Mouse (Mus musculus) ovary, postnatal 36 days (tissue): ENCODE data around the gene Phf21a.
A peak's percentile ranks its signal among the peaks of the same experiment; 100 is the strongest.

Experiments used
- DNase-seq: peaks from one replicate; pipeline ENCODE4 v3.0.0; 2022; ENCODE audit warnings: low spot score, mixed read lengths

Gene Phf21a

DNA sequence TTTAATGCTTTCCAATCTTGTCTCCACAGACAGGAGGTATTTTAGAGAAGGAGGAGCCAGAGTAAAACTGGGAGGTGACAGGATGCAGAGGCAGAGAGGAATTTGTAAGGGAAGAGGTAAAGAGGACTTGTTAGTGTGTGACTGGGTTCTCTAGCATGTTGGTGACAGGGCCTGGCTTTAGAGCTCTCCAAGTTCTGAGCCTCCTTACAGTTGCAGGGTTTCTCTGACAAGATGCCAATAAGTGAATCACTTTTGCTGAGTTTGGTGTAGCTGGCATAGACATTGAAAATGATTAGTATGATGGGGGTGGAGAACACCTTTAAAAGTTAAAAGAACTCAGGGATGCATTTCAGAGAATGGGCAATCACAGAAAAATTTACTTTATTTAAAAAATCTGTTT, 138.8 kb downstream of the Phf21a start:
- DNase-seq: no peak

DNA sequence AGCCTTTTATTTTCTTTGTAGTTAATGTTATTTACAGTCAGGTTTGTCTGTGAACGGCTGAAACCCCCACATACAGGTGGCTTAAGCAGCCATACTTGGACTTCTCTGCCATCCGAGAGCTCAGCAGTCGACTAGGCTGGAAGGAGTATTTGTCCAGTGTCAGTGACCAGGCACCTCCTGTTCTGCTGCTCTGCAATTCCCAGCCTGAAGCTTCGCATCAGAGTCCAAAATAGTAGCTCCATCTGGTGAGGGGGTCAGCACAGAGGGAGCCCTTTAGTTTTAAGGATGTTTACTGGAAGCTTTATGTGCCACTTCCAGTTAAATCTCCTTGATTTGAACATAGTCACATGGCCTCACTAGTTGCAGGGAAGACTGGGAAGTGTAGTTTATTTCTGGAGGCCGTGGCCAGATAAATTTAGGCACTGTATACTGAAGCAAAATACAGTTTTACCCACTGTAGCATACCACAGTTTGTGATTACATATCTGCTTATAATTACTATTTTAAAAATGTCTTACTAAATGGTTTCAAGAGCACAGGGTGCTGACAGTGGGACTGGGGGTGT, 141.9 kb downstream of the Phf21a start:
- DNase-seq: no peak

DNA sequence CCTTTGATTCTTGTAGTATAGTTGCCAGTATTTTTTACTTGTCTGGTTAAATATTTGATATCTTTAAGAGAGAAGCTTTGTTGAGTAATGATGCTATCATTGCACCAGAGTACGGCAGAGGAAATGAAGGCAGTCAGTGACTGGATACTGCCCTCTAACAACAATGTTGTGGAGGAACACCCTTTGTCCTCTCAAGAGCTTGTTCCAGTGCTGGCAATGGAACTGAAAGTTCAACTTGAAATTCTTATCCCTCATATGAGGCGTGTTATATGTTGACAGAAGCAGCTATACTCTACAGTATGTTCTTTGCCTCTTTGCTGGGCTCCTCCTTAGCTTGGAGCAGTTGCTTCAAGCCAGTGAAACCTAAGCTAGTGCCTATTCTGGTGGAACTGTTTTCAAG, 147.4 kb downstream of the Phf21a start:
- no peak for DNase-seq

- no peak for DNase-seq
Observed at GRCm38 (mm10) chr2:92240816-92241215, 147.9 kb downstream of the Phf21a start.

- DNase-seq: no peak
Observed at GRCm38 (mm10) chr2:92241317-92241716, 148.4 kb downstream of the Phf21a start.

DNA sequence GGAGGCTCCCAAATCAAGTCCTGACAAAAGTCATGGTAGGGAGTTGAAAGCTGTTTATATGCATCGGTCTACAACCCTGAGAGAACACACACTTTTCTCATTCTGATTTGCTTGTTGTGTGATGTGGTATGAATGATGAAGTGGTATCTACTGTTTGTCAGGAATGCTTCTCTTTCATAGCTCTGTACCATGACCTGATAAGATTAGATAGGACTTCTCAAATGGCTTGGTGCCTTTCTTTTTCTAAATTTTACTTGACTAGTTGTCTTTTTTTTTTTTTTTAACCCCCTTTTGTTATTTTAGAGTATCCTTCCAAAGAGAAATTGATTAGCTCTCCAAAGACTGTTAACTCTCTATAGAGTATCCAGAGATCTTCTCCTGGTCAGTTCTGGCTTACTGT, 153.2 kb downstream of the Phf21a start:
- DNase-seq: no peak

- no peak for DNase-seq
Observed at GRCm38 (mm10) chr2:92247711-92248110, 154.8 kb downstream of the Phf21a start.

- no peak for DNase-seq
Observed at GRCm38 (mm10) chr2:92250472-92250871, 157.6 kb downstream of the Phf21a start.

GRCm38 (mm10) chr2:92253777-92254176, 160.9 kb downstream of the Phf21a start:
- no peak for DNase-seq

DNA sequence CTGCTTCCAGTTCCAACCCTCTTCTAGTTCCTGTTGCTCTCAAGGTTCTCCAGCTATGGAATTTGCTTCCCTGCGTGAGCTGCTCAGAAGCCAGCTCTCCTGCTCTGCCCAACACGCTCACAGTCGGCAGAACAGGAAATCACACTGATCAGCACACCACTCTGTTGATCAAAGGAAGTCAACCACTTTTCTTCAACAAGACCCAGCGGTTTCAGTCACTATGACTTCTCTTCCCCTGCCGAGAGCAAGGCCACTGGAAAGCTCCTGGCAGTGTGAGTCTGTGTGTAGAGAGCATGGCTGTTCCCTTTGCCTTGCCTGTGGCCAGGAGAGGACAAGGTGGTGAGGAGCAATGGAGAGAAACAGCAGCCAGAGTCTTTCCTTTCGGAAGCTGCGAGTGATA, 163.2 kb downstream of the Phf21a start:
- no peak for DNase-seq

- DNase-seq: no peak
Observed at GRCm38 (mm10) chr2:92257372-92257956, 164.5 kb downstream of the Phf21a start.

GRCm38 (mm10) chr2:92259924-92260323, 167.0 kb downstream of the Phf21a start:
- DNase-seq: no peak

DNA sequence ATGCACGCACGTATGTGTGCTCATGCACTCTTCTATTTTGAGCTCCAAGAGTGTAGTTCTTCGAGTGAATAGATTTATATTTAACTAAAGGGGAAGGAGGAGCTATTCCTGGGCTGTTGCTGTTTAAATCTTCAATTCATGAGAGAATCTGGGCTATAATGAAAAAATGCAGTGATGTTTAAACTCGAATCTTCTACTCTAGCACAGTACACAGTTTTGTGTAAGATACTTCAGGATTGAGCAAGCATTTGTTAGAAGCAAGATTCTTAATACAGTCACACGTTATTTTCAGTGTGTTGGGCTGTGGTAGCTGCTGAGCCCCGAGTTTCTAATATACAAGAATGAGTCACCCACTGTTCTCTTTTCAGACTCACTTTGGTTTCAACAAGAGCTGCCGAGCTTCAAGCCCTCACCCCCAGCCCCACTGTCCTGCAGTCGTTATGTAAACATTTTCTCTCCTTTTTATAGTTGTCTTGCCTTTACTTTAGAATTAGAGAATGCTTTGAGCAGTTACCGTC, 173.2 kb downstream of the Phf21a start:
- no peak for DNase-seq

DNA sequence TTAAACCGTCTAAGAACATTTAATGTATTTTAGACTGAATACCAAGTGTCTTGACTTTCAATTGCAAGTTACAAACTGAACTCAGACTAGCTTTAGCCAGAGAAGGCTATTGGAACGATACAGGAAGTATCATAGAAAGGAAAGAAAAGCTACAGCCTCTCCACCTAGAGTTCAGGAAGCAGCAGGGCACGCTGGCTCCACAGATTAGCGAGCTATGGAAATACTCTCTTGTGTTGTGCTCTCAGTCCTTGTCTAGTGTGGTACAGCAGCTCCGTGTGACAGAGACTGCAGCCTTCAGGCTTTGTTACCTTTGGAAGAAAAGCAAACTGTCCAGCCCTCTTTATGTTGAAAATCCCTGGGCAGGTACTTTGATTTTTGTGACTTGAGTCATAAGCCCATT, 176.3 kb downstream of the Phf21a start:
- no peak for DNase-seq

GRCm38 (mm10) chr2:92272510-92272909, 179.6 kb downstream of the Phf21a start:
- DNase-seq: no peak

DNA sequence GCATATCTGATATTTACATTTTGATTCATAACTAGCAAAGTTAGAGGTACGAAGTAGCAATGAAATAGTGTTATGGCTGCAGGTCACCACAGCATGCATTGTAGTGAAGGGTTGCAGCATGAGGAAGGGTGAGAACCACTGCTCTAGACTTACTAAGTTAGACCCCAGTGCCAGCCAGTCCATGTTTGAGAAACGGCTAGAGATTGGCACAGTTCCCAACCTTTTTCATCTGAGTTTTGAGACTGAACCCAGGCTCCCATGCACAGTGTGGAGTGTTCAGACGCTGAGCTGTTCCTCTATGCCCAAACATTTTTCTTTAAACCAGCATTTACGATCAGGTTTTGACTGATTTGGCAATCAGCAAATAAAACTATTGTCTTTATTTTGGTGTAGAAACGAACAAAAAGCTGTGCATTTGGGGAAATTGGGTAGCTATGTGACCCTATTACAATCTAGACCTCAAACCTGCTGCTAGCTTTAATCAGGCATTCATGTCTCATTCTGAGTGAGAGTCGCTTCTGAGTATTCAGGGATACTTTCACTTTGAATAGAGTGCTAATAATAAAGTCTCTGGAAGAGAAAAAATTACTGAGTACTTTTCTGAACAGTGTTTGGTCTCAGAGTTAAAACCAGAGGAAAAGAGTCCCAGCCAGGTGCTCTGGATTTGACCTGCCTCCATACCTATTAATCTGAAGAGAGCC, 180.3 kb downstream of the Phf21a start:
- no peak for DNase-seq

GRCm38 (mm10) chr2:92273802-92274183, 180.9 kb downstream of the Phf21a start:
- no peak for DNase-seq

DNA sequence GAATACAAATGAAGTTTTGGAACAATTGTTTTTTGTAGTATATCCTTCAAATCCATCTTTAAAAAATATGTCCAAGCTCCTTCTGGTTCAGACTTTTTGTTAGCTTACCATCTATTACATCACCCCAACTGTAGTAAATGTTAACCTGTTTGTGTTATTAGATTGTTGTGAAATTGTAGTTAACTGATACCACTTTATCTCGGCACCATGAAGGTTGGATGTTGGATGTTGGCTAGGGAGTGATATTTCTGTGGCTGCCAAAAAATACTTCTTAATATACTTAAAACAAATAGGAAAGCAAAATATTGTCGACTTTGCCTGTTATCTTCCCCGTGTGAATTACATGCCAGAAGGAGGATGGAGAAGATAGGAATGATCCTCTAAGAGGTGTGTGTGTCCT, 184.9 kb downstream of the Phf21a start:
- DNase-seq: no peak

DNA sequence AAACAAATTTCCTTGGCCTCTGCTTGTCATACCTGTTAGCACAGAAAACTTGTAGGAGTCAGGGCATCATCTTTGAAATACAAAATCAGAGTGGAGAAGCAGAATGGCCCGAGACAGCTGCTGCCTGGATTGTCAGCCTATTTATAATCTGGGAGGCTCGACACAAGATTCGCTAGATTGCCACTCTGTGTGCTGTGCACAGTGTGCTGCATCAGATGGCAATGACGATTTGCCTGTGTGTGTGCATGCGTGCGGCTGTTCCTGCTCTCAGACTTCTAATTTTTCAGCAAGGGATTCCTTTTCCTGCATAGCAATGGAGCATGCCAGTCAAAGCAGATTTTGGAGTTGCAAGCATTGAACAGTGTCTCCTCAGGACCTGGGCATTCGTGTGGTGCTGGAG, 185.7 kb downstream of the Phf21a start:
- DNase-seq: no peak

DNA sequence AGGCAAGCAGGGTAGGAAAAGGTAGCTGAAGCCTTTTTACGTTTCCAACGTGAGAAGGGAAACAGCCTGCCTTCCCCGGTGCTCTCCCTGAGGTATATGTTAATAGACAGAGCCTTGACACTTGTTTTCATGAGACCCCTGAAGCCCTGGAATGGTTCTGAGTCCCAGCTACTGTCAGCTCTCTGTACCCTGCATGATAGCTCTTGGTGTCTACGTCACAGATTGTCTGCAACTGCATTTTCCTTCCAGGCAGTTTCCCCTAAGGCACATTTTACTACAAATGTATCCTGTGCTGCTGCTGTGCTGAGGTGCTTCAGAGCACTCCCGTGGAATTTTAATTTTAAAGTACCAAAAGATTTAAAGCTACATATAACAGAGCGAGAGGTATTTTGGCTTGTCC, 186.5 kb downstream of the Phf21a start:
- DNase-seq: no peak

DNA sequence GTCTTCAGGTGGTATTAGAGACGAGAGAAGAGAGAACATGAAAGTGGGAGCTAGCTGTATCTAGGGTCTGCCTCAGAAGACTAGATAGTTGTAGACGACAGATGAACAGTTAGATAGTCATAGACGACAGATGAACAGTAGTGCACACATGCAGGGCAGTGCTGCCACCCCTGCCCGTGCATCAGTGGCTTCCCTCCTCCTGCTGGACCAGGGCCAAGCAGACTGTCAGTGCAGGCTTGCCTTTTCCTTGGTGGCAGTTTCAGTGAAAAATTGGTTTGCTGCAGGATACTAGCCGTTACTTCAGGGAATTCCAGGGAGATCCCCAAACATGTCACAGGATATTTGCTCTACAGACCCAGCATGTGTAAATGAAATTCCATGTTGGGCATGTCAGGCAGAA, 192.7 kb downstream of the Phf21a start:
- DNase-seq: peak; percentile 8

DNA sequence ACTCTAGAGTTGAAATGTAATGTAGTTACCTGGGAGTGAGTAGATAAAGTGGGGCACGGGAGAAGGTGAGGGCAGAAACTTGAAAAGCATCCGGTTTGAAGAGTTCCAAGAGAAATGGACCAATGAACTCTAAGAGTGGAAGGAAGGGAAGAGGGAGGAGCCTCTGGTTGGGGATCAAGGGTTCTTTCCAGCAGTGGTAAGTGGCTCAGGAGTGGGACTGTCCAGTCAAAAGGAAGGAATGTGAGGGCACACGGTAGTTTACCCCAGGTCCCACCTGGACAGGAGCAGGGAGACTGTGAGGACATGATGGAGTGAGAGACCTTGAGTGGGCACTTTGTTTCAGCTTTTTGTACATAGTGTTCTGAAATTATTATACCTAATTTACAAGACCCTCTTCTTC, 196.4 kb downstream of the Phf21a start:
- DNase-seq: no peak

DNA sequence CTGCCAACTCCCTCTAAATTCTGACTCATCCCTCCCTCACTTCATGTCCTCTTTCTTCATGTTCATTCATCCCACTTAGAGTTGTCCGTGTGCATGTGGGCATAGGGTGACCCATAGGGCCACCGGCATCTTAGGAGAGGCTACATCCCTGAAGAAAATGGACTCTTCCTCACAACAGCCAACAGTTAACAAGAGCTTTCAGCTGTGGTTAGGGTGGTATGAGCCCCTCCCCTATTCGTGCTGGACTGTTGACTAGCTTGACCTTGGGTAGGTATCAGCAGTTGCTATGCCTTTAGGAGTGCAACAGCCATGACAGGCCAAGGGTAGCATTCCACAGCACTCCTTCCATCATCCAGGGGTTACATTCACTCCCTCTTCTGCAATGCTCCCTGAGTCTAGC, 198.6 kb downstream of the Phf21a start:
- peak; percentile 5 for DNase-seq

GRCm38 (mm10) chr2:92296402-92296801, 203.5 kb downstream of the Phf21a start:
- peak; percentile 68 for DNase-seq
